Mouse (Mus musculus) MEL-GATA-1-ER (cell line): ENCODE measurements around the gene Fbn1.

Experiments
- DNase-seq: peaks from one replicate; pipeline ENCODE4 v3.0.0-alpha.2; 2012; ENCODE audit warnings: low read depth; ENCODE audit errors: extremely low read depth

The Fbn1 gene

DNA sequence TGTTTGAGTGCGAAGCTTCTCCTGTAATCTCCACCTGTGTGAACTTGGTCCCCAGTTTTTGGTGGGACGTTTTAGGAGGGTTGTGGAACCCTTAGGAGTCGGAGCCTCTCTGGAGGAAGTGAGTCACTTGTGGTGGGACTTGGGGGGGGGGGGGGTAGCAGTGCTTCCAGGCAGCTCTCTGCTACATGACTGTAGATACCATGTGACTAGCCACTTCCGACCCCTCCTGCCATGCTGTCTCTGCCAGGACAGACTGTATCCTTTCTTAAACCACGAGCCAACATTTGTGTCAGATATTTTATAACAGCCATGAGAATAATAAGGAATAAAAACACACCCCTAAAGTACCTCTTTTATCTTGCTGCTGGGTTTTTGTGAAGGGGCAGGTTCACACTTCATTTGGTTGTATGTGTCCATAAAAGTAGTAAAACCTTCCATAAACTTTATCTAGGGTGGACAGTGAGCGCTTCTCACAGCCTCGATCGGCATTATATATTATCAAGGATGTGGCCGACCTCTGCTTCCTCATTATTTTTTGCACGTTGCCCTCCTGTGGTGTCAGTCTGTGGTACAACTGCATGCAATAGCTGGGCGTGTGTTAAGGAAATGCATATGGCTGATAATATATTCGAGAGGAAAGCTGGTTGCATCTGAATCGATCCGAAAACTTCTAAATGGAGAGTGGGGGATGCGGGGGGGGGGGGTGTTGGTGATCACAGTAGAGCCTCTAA lies 51.6 kb downstream of the Fbn1 start:
- peak; percentile 94 for DNase-seq

DNA sequence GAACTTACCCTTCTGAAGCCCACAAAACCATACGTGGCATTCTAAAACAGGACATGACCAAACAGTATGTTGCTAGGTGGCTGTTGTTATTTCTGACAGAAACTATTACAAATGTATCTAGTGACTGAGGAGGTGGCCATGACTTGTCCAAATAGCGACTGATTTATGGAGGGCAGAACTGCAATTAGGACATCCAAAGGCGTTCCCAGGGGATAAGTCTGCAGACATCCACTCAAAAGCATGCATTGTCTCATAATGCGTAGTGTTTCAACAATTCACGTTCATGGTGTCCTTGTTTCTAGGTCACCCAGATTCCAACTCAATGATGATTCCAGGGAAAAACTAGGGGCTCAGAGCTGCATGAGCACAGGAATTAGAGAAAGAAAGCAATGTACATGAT lies 53.0 kb downstream of the Fbn1 start:
- DNase-seq, result no peak

DNA sequence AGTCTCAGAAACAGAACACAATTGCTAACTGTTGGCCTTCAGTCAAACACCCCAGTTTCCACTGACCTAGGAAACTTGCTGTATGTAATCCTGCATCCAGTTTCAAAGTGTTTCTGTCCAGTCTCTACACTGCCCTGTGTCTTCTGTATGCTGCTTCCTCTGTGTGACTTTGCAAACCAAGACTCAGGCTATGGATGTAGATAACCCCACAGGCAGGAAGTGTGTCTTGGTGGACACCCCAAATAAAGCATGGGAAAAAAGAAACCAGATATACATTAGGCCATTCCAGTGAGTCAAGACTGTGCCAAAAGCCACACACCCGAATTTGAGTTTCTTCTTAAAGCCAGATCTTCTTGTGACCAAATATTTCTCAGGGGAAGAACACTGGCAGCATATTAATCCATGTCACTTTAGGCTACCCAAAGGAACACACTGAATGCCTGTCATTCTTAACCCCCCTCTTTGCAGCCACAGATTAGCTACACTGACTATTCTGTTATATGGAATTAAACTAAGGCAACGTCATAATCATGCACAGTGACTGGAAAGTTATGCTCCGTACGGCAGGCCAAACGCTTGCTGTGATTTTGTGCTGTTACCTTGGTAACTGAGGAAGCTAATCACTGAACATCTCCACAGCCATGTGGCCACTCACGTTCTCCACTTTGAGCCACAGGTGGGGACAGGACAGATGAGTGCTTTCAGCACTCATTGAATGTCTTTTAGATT lies 55.3 kb downstream of the Fbn1 start:
- no peak for DNase-seq

DNA sequence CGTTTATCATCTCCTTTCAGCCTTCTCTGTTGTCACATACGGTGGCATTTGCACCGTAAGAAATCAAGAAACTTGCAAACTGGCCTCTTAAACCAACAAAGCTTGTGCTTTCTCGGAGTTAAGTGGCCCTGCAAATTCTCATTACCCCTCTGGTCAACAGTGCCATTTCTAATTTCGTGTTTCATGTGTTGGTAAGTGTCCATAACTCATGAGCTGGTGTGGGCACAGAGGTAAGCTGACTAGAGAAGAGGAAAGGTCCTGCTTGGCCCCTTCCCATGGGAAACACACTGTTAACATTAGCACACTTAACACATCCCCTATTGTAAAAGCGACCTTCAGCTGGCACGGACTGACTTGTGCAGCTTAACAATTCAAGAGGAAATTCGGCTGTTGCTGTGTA lies 58.4 kb downstream of the Fbn1 start:
- DNase-seq, result no peak

DNA sequence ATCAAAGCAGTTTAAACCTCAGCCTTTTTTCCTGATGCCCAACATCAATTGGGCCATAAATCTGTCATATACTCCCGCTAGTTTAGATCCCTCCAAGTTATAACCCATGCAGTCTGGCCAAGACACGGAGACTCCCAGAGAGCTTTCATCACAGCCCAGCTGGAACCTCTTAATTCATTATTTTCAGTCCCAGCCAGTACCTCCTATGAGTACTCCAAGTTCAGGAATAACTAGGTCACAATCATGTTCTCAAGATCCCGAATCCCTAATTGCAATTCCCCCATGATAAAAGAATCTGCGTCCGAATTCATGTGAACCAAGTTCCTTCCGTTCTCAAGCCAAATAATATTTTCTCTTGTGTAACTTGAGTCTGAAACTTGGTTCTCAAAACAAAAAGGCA lies 58.9 kb downstream of the Fbn1 start:
- no peak for DNase-seq

DNA sequence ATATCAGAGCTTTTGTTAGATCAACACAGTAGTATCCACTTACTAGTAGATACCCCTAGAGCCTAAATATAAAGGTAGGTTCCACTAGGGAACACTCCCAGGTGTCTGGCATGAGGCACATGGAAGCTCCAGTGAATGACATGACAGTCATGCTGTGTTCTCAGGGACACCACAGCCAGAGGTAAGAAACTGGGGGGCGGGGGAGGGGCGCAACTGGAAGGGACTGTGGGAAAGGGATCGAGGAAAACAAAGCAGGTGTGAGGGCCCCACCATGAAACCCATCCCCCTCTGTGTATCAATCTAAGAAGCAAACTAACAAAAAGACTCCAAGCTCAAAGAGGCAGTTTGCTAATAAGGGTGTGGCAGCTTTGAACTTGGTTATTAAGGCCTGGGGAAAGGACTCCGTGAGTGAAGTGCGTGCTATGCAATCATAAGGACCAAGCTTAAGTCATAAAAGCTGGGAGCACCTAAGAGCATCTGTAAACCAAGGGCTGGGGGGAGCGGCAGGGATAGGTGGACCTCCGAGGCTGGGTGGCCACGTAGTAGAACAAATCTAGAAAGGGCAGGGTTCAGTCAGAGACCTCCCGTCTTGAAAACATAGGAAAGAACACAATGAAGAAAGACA lies 60.4 kb downstream of the Fbn1 start:
- DNase-seq, result no peak

DNA sequence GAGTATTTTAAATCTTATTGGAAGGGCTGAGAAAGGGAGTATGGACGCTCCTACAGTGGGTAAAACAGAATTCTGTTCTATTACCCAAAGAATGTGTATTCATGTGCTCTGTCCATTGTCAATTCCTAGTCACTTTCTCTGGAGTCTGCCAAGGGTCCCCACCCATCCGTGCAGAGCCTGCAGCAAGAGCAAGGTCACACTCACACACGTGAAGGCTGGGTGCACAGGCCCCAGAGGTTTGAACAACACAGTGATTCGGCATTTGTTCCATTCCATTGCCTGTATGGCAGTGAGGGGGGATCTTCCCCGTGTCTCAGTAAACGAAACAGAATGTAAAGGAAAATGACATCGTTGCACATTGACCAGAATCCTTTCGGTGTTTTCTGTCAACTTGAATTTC lies 69.4 kb downstream of the Fbn1 start:
- DNase-seq, result no peak

DNA sequence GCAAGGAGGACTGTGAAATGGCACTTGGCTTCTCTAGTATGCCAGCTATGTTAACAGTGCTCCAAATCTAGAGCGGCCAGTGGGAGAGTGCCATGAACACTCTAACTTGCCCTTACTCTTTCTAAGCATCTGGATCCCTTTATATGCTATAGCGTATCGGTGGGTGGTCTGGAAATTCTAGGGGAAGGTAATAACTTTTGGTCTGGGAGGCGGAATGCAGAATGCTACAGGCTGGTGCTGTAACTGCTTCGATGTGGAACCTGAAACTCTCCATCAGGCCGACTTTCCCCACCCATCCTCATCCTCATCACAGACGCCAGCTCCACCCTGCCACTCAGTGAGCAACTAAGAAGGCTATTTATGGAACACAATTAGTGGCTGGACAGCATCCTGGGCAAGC lies 71.6 kb downstream of the Fbn1 start:
- DNase-seq, result no peak

DNA sequence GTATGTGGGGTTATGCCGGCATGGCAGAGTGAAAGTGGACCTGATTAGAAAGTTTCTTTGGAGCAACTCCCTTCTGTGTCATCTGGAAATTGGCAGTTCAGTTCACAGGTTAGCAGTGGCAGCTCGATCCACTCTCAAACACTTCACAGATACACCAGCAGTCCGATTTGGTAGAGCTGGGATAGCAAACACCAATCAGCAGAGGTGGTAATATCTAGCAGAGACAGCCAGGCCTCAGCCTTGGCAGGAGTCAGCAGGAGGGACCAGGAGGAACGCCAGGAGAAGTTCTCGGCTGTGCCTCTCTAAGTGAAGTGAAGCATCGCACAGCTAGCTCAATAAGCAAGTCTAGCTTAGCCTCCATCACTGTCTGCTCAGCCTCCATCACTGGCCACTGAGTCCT lies 74.3 kb downstream of the Fbn1 start:
- DNase-seq, result no peak

DNA sequence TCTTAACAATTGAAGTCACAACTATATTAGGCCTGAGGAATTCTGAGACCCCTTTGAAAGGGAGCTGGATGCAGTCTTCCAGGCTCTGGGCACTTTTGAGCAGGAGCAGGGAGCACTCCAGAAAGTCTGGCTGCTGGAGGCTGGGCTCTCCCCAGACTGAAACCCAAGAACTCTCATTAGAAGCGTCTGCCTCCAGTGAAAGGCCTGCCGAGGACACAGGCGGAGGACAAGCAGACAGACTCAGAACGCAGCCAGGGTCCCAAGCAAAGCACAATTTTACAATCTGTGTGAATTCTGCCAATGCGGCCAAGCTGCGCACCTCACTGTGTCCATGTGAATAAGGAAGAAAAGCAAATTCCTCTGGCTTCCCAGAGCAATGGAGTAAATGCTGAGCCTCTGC lies 76.3 kb downstream of the Fbn1 start:
- no peak for DNase-seq

DNA sequence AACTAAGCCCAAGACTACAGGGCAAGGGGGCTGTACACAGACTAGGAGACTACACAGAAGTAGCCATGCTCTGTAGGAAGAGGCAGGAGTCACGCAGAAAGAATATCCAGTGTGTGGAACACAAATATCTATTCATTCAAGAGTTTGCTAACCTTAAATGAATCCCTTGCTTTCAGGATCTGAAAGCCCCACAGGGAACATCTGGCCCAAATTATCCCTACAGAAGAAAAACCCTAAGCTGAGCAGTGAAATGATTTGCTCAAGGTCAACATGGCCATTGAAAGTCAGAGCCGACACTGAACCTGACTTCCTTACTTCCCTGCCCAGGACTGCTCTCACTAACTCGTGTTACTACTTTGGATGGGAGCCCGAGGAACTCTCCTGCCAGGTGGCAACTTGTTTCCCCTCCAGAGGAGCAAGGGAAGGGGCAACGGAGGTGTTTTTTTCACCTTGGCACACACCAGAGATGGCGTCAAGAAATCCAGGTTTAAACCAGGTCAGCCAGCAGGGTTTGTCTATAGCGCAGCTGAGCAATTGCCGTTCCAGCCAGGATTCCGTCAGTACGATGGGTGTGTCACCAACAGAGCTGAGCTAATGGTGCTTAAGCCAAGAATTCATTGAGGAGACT lies 78.9 kb downstream of the Fbn1 start:
- DNase-seq, result no peak

DNA sequence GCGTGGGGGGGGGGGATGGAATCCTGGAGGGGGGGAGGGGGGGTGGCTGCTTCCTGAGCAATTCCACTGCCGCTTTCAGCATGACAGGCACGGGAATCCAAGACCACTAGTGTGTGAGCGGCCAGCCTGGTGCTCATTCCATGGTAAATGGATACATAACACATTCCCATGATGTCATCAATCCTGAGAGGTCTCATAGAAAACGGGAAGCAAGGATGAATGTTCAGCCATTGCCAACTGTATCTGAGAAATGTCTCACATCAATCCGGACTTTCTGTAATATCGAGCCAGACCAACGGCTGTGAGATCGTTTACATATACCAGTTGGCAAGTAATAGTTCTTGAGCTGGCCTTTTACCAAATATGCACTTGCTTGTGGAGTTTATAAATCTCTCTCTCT lies 87.2 kb downstream of the Fbn1 start:
- no peak for DNase-seq

DNA sequence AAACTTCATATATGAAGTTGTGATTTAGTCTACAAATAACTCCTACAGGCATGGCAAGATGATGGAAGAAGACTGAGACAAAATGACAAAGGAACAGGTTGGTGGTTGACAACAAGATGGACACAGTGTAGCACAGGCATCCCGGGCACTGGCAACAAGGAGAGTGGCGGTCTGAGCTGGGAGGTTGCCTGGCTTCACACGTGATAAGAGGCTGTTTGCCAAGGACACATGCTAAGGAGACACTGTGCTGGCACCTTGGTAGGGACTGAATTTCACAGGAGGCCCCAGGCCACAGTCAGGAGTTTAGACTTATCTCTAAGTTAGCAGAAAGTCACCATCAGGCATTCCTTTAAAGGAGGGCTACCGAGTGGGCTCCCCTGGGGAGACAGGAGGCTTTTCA lies 88.1 kb downstream of the Fbn1 start:
- DNase-seq, result no peak

DNA sequence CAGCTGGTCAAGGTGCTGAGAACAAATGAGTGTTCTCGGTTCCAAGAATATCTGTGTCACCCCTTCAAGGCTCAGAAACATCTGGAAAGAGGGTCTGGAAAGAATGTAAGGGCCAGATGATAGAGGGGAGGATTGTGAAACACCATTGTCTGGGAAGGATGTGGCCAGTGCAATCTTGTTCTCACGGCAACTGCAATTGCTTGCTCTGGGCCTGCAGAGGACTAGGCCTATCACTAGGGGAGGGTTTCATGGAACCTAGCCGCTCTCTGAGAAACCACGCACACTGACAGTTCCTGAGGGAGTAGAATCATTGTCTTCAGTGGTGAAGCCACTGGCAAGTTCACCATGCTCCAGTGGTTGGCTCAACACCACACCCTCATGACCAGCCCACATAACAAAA lies 89.2 kb downstream of the Fbn1 start:
- DNase-seq, result no peak

DNA sequence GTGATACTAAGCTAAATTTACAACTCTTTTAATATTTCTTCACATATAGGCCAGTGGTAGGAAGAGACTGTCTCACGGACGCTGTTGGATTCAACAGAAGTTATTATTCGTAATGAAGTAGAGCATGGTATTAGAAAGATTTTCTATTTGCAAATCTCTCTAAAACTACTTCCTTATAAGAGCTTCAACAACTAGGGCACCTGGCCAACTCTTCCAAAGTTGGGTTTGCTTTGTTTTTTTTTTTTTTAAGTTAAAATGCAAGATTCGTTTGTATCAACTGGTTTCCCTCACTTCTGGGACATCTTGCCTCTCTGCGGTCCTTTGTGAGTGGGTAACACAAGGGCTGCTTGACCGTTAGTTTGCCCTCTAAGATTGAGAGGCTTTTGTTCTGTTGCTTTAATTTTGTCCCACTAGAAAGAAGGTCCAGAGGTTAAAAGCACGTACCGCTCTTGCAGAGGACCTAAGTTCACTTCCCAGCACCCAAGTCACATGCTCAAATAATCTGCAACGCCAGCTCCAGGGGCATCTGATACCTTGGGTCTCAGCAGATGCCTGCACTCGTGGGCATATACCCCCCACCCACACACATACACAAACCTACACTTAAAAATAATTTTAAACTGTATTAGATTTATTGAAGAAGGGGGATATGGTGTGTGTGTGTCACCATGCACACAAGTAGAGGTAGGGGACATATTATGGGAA lies 91.1 kb downstream of the Fbn1 start:
- no peak for DNase-seq

DNA sequence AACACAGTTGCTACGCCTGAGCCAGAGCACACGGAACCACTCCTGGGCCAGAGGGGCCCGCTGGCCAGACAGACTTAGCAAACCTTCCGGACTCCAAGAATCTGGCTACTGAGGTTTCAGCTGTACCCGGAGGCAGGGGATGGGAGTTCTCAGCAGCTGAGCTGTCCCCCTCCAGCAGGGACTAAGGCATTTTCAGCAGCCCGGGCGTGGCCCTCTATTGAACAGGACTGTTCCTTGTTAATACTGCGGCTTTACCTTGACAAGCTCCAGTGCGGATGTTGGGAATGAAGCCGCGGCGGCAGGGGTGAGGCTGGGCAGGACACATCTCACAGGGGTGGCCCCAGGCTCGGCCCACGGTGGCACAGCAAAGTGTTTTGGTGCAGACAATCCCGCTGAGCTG lies 95.4 kb downstream of the Fbn1 start:
- no peak for DNase-seq

DNA sequence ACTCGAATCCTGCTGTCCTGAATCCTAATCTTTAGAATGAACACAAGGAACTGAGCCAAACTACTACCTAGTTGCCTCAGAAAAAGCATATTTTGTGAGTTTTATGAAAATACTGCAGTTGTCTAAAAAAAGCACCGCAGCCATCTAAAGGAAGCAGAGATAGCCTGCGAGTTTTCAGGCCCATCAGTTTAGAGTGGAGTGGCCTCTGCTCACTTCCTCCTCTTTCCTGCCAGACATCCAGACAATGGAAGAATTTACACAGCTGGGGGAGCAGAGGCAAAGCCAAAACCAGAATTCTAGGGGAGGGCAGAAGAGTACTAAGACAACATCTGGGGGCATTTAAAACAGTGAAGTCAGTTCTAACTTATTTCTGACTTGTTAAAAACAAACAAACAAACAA lies 96.0 kb downstream of the Fbn1 start:
- no peak for DNase-seq

DNA sequence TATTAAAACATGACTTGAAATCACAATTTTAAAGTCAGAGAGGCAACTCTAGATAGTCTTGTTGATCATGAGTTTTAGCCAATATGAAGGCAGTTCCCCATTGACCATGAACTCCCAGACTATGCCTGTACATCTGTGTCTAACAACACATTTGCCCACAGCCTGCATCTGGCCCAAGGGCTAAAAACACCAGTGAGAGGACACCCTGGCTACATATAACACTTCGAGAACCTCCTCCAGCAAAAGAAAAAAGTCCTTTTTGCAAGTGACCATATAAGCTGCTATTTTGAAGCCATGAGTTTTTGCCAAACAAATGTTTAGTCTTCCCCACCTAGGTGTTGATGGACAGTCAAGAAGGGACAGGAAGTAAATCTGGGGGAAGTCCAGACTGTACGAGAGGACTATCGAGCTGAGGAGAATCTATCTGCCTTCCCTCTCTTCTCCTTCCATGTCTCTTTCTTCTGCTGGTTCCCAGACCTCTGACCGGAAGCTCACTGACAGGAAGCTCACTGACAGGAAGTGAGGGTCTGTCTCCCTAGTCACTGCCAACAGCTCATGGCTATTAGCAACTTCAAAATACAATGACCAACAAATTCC lies 103.2 kb downstream of the Fbn1 start:
- DNase-seq, result no peak

DNA sequence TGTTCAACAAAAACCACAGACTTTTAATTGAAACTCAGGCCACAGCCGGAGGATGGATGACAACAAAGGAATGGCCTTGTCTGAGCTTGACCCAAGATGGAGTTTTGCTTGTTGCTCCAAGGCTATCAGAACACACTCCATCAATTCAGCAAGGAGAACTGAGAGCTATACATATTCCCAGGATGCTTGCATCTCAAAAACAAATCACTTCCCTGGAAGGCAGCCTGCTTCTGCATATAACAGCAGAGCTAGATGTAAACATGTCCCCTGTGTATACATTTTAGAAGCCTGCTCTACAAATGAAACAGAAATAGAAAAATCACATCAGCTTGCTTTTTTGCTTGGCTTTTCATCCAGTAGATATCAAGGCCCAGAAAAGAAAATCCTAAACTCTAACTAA lies 105.5 kb downstream of the Fbn1 start:
- DNase-seq, result no peak

DNA sequence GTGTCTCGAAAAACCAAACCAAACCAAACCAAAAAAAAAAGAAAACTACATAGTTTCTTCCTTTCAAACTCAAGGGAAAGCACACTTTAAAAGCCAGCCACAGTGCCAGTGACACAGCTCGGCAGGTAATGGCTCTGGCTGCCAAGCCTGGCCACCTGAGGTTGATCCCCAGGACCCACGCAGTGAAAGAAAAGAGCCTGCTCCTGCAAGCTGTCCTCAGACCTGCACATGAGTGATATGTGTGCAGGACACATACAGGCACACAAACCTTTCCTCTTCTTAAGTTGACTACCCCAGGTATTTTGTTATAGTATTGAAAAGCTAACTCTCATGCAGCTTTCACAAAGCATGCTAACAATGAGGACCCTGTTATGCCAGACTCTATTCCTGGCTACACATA lies 107.7 kb downstream of the Fbn1 start:
- no peak for DNase-seq

DNA sequence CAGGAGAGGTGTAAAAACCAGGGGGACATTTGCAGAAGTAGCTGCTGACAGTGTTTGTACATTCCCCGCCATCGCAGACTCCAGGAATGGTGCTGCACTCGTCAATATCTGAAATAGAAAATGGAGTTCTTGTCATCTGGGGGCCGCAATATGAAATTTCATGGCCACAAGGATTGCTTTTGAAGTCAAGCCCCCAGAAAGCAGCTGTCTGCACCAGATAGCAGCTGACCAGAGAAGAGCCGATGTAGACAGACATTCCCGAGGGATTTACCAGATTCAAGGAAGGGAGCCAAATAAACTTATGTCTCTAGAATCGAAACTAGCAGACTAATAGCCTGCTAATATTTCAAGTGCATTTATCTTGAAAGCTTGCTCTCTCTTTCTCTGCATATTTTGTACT lies 110.0 kb downstream of the Fbn1 start:
- no peak for DNase-seq
